Mouse (Mus musculus) stomach, postnatal 0 days (tissue): ENCODE data around the gene Rad51b. TPM values are rescaled to one million over a fixed set of nuclear protein-coding genes. Genes with fewer than 3 reads are reported as not detected.
"Not testable (repeated sequence)": the region's sequence is repeated elsewhere in the genome, so short reads cannot be mapped to it uniquely, and the experiment has no call there.

ENCODE experiments used
- ATAC-seq: fragments of 200-750 bp; cut with Nextera tagmentation; 2 replicates; pipeline ENCODE4 v1.8.0; 2017; ENCODE audit not compliant: low FRiP score, low TSS enrichment
- DNase-seq: peaks from one replicate; pipeline ENCODE4 v3.0.0-alpha.2; 2016; ENCODE audit warnings: low spot score
- H3K27ac ChIP-seq: fragments of 300-500 bp; sonication (generic); replicated peaks from 2 replicates; pipeline ENCODE4 v1.5.1; 2014; ENCODE audit warnings: mild to moderate bottlenecking, control low read depth
- H3K27me3 ChIP-seq: fragments of 300-500 bp; sonication (generic); 2 replicates; pipeline ENCODE4 v1.6.1; 2014; ENCODE audit warnings: low read length; ENCODE audit not compliant: control insufficient read depth, insufficient read depth
- H3K36me3 ChIP-seq: fragments of 300-500 bp; sonication (generic); 2 replicates; pipeline ENCODE4 v1.6.1; 2014; ENCODE audit warnings: low read length, mixed read lengths; ENCODE audit not compliant: control insufficient read depth, insufficient read depth
- H3K4me1 ChIP-seq: fragments of 300-500 bp; sonication (generic); replicated peaks from 2 replicates; pipeline ENCODE4 v1.6.1; 2014; ENCODE audit warnings: antibody characterized with exemption; ENCODE audit not compliant: control insufficient read depth, insufficient read depth
- H3K4me2 ChIP-seq: fragments of 300-500 bp; sonication (generic); replicated peaks from 2 replicates; pipeline ENCODE4 v1.6.1; 2014; ENCODE audit warnings: low read depth, mild to moderate bottlenecking, control low read depth, moderate library complexity
- H3K4me3 ChIP-seq: fragments of 300-500 bp; sonication (generic); 2 replicates; pipeline ENCODE4 v1.5.1; 2014; ENCODE audit warnings: low read depth, low read length, control low read depth
- H3K9ac ChIP-seq: fragments of 300-500 bp; sonication (generic); 2 replicates; pipeline ENCODE4 v1.6.1; 2014; ENCODE audit warnings: mild to moderate bottlenecking, low read length, control low read depth, mixed read lengths
- H3K9me3 ChIP-seq: fragments of 300-500 bp; sonication (generic); 2 replicates; pipeline ENCODE4 v1.6.1; 2016; ENCODE audit warnings: low read length; ENCODE audit not compliant: control insufficient read depth
- CTCF ChIP-seq: IDR thresholded peaks from 2 replicates; pipeline ENCODE4 v1.5.1; 2016; ENCODE audit warnings: antibody characterized with exemption, low read depth, mild to moderate bottlenecking, moderate library complexity
- EP300 ChIP-seq: optimal IDR thresholded peaks from 2 replicates; pipeline ENCODE3; 2016; ENCODE audit warnings: antibody characterized with exemption
- WGBS: fragments of 180-500 bp; shearing (Covaris S2); extraction: QIAGEN DNeasy Blood & Tissue Kit; methylation state at CpG from one replicate; pipeline ENCODE4 v1.1.7; 2014; 5-methylcytosine and 5-hydroxymethylcytosine counted together
- polyA plus RNA-seq: library from polyadenylated mRNA; unstranded; fragments of >200 nt; fragmentation: Nextera tagmentation; extraction: Ambion mirVana; gene quantifications from 2 replicates; pipeline ENCODE4 v1.2.1, GENCODE M21; 2015

Rad51b gene
- polyA plus RNA-seq, 1 experiment from 2014 or later: 2.0 TPM

- no peak overlapping the region for H3K4me3 ChIP-seq
- ATAC-seq (no peak), DNase-seq (no peak)
- no peak overlapping the region for H3K27ac ChIP-seq
- no peaks in the 10 kb centered on the region for H3K4me1 ChIP-seq
- no peaks in the 10 kb centered on the region for H3K9me3 ChIP-seq
- H3K27me3 ChIP-seq: no peaks in the 10 kb centered on the region
- H3K9ac ChIP-seq: no peak overlapping the region
- no peaks in the 10 kb centered on the region for H3K36me3 ChIP-seq
- TF ChIP-seq EP300: no peak
- TF ChIP-seq CTCF: no peak
- WGBS: 75% methylated on average over 3 of the region's 5 CpGs
- H3K4me2 ChIP-seq: no peak overlapping the region
Measured at GRCm38 (mm10) chr12:79320895-79321294, 23.8 kb downstream of the Rad51b start.

- 67% methylated on average over 2 of the region's 2 CpGs for WGBS
- not testable (repeated sequence) for H3K4me2 ChIP-seq, DNase-seq, H3K27me3 ChIP-seq, ATAC-seq, H3K36me3 ChIP-seq, H3K9me3 ChIP-seq, H3K9ac ChIP-seq, H3K27ac ChIP-seq, H3K4me1 ChIP-seq, H3K4me3 ChIP-seq
- TF ChIP-seq CTCF: peak; percentile 76
Measured at GRCm38 (mm10) chr12:79322539-79322938, 25.5 kb downstream of the Rad51b start.

- Histone ChIP-seq H3K4me3 (no peak overlapping the region), H3K27me3 (no peaks in the 10 kb centered on the region), H3K9ac (no peak overlapping the region), H3K36me3 (no peaks in the 10 kb centered on the region), H3K4me1 (no peaks in the 10 kb centered on the region), H3K27ac (no peak overlapping the region), H3K9me3 (no peaks in the 10 kb centered on the region), H3K4me2 (no peak overlapping the region)
- ATAC-seq: no peak
- DNase-seq: no peak
- no peak for TF ChIP-seq CTCF
- TF ChIP-seq EP300: no peak
- WGBS: 31% methylated on average over 2 of the region's 2 CpGs
Measured at GRCm38 (mm10) chr12:79326236-79326635, 29.2 kb downstream of the Rad51b start.

- Histone ChIP-seq H3K4me2 (no peak overlapping the region), H3K36me3 (no peaks in the 10 kb centered on the region), H3K27ac (no peak overlapping the region), H3K9ac (no peak overlapping the region), H3K4me3 (no peak overlapping the region), H3K9me3 (no peaks in the 10 kb centered on the region), H3K4me1 (no peaks in the 10 kb centered on the region), H3K27me3 (no peaks in the 10 kb centered on the region)
- no peak for ATAC-seq
- DNase-seq: no peak
- WGBS: 44% methylated on average over 2 of the region's 2 CpGs
- no peak for TF ChIP-seq EP300
- TF ChIP-seq CTCF: no peak
Measured at GRCm38 (mm10) chr12:79326745-79327144, 29.7 kb downstream of the Rad51b start.

GRCm38 (mm10) chr12:79327868-79328267, 30.8 kb downstream of the Rad51b start:
- WGBS: 31% methylated on average over 2 of the region's 2 CpGs
- TF ChIP-seq CTCF (no peak), EP300 (no peak)
- DNase-seq (no peak), ATAC-seq (no peak)
- H3K4me3 ChIP-seq: no peak overlapping the region
- no peaks in the 10 kb centered on the region for H3K27me3 ChIP-seq
- H3K4me2 ChIP-seq: no peak overlapping the region
- no peaks in the 10 kb centered on the region for H3K4me1 ChIP-seq
- no peak overlapping the region for H3K27ac ChIP-seq
- no peak overlapping the region for H3K9ac ChIP-seq
- H3K9me3 ChIP-seq: no peaks in the 10 kb centered on the region
- no peaks in the 10 kb centered on the region for H3K36me3 ChIP-seq

GRCm38 (mm10) chr12:79330571-79330970, 33.5 kb downstream of the Rad51b start:
- H3K27ac ChIP-seq: no peak overlapping the region
- no peaks in the 10 kb centered on the region for H3K27me3 ChIP-seq
- 0 out of 2 replicates have a peak, but pooled peaks cover 3% of the 10 kb centered on the region for H3K9me3 ChIP-seq
- TF ChIP-seq CTCF (no peak), EP300 (no peak)
- DNase-seq: no peak
- no peak overlapping the region for H3K4me3 ChIP-seq
- 62% methylated on average over 2 of the region's 2 CpGs for WGBS
- no peak for ATAC-seq
- H3K4me2 ChIP-seq: no peak overlapping the region
- H3K4me1 ChIP-seq: no peaks in the 10 kb centered on the region
- no peak overlapping the region for H3K9ac ChIP-seq
- no peaks in the 10 kb centered on the region for H3K36me3 ChIP-seq

GRCm38 (mm10) chr12:79331722-79332121, 34.6 kb downstream of the Rad51b start:
- Histone ChIP-seq H3K9ac (no peak overlapping the region), H3K36me3 (no peaks in the 10 kb centered on the region), H3K27me3 (no peaks in the 10 kb centered on the region), H3K9me3 (0 out of 2 replicates have a peak, but pooled peaks cover 3% of the 10 kb centered on the region), H3K4me3 (no peak overlapping the region), H3K27ac (no peak overlapping the region), H3K4me2 (no peak overlapping the region), H3K4me1 (no peaks in the 10 kb centered on the region)
- TF ChIP-seq EP300: no peak
- TF ChIP-seq CTCF: no peak
- DNase-seq (no peak), ATAC-seq (peak; percentile 51; the same call in 1 of the 2 replicates)
- WGBS: 46% methylated on average over 4 of the region's 4 CpGs
